Mouse (Mus musculus) heart, postnatal 0 days (tissue): ENCODE data around the gene Pitx2.

Experiments used
- CTCF ChIP-seq: IDR thresholded peaks from 2 replicates; pipeline ENCODE4 v1.5.1; 2016; ENCODE audit warnings: antibody characterized with exemption, control low read depth, low read depth
- EP300 ChIP-seq: IDR thresholded peaks from 2 replicates; pipeline ENCODE4 v1.6.1; 2016; ENCODE audit warnings: antibody characterized with exemption, low read depth

DNA sequence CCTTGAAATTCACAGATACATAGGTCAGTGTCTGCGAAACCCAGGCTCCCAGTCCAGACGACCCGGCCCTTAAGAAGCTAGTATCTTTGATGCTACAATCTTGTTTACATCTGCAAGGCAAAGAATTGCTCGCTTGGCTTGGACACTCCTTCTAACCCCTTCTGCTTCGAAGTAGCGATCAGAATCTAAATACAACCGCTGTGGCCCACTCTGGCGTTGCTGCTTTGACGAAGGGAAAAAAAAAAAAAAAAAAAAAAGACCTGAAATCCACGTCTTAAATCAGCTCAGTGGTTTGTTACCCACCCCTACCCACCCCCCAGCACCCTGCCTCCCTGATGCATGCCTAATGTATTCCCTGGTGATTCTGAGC lies 3.1 kb upstream of the Pitx2 start:
- TF ChIP-seq CTCF (no peak), EP300 (no peak)
